Mouse (Mus musculus) mouse embryonic stem cell (cell line): ENCODE data around the gene Uox.

Experiments
- in situ Hi-C, 2 experiments: fragments of 300-500 bp; cut with MboI; formaldehyde crosslinking; loops; 1 replicate in 1 of 2; 3 replicates in 1 of 2; pipeline ENCODE4 v1.14.3; 2019 to 2020; ENCODE audit warnings: low sequenced_read_pairs in 2 of 2, low pct_unique_long_range_greater_than_20kb in 1 of 2, mixed read lengths in 1 of 2; ENCODE audit not compliant: unreplicated experiment in 1 of 2

The Uox gene

GRCm38 (mm10) chr3:146577591-146577990, 7.4 kb downstream of the Uox start:
- in situ Hi-C loops, result no loop called here

GRCm38 (mm10) chr3:146580039-146580729, 10.0 kb downstream of the Uox start:
- in situ Hi-C loops, result no loop called here

GRCm38 (mm10) chr3:146583478-146583877, 13.3 kb downstream of the Uox start:
- in situ Hi-C loops, result no loop called here

GRCm38 (mm10) chr3:146583908-146584307, 13.7 kb downstream of the Uox start:
- in situ Hi-C loops, result no loop called here

GRCm38 (mm10) chr3:146586616-146587015, 16.4 kb downstream of the Uox start:
- in situ Hi-C loops, result no loop called here

GRCm38 (mm10) chr3:146589523-146589922, 19.3 kb downstream of the Uox start:
- in situ Hi-C loops, result no loop called here

GRCm38 (mm10) chr3:146591159-146591558, 20.9 kb downstream of the Uox start:
- in situ Hi-C loops, result no loop called here

GRCm38 (mm10) chr3:146591601-146592000, 21.4 kb downstream of the Uox start:
- in situ Hi-C loops, result no loop called here

GRCm38 (mm10) chr3:146595440-146595839, 25.2 kb downstream of the Uox start:
- in situ Hi-C loops, result no loop called here

- in situ Hi-C loops, result no loop called here
These were observed 26.2 kb downstream of the Uox start for GRCm38 (mm10) chr3:146596387-146596786.

GRCm38 (mm10) chr3:146596864-146597263, 26.6 kb downstream of the Uox start:
- in situ Hi-C loops, result no loop called here

GRCm38 (mm10) chr3:146598411-146598810, 28.2 kb downstream of the Uox start:
- in situ Hi-C loops, result no loop called here

- in situ Hi-C loops, result no loop called here
These were observed 29.1 kb downstream of the Uox start for GRCm38 (mm10) chr3:146599198-146599900.

GRCm38 (mm10) chr3:146601205-146601604, 31.0 kb downstream of the Uox start:
- in situ Hi-C loops, result no loop called here

- in situ Hi-C loops, result no loop called here
These were observed 32.3 kb downstream of the Uox start for GRCm38 (mm10) chr3:146602531-146602930.

- in situ Hi-C loops, result no loop called here
These were observed 34.4 kb downstream of the Uox start for GRCm38 (mm10) chr3:146604647-146605046.

GRCm38 (mm10) chr3:146607368-146607767, 37.1 kb downstream of the Uox start:
- in situ Hi-C loops, result no loop called here

GRCm38 (mm10) chr3:146610322-146610721, 40.1 kb downstream of the Uox start:
- in situ Hi-C loops, result no loop called here

- in situ Hi-C loops, result no loop called here
These were observed 41.0 kb downstream of the Uox start for GRCm38 (mm10) chr3:146611261-146611660.

GRCm38 (mm10) chr3:146611821-146612220, 41.6 kb downstream of the Uox start:
- in situ Hi-C loops, result no loop called here
